Mouse (Mus musculus) cerebellum, adult 2 months (tissue): ENCODE measurements around the gene Sdk1.

Experiments
- CTCF ChIP-seq: fragments of 200-500 bp; IDR thresholded peaks from 2 replicates; pipeline ENCODE4 v1.5.1; 2011; ENCODE audit warnings: low read depth, mild to moderate bottlenecking, control low read depth, low read length, moderate library complexity, borderline replicate concordance; ENCODE audit not compliant: insufficient read depth
- POLR2A ChIP-seq: fragments of 200-500 bp; IDR thresholded peaks from 2 replicates; pipeline ENCODE4 v1.6.1; 2011; ENCODE audit warnings: low read length, control low read depth, borderline replicate concordance; ENCODE audit not compliant: insufficient read depth

GRCm38 (mm10) chr5:142017001-142017400, 775.7 kb downstream of the Sdk1 start:
- TF ChIP-seq POLR2A (no peak), CTCF (no peak)
